Mouse (Mus musculus): ENCODE measurements around the gene Bglap.
"Not testable (repeated sequence)": the region's sequence is repeated elsewhere in the genome, so short reads cannot be mapped to it uniquely, and the experiment has no call there.

DNA sequence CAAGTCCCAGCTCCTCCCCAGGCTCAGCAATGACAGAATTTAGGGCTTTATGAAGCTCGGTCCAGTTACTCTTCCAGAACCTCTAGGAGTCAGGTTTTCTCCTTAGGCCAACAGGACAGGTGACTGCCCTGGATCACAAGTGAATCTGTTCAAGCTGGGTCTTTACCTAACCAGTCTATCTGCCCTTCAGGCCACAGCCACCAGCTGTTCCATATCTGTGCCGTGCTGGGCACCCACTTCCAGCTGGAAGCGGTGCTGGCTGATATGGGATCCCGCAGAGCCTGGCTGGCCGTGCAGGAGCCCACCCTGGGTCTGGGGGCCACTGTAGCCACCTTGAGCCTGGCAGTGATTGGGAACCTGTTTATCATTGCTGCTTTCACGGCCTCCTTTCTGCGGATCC is 1.9 kb downstream of the Bglap start:
- not testable (repeated sequence) for TF ChIP-seq CTCF (IDR thresholded peaks at IDR 0.05; ENCODE audit: low read depth, low read length); POLR2A (IDR thresholded peaks at IDR 0.05; ENCODE audit: borderline replicate concordance, low read depth, low read length)

All from bone marrow macrophage, adult 2 months (primary cell).